Mouse (Mus musculus) forebrain, embryonic 13.5 days (tissue): Measurements from ENCODE around the gene Fry. TPM values are rescaled to one million over a fixed set of nuclear protein-coding genes. Genes with fewer than 3 reads are reported as not detected.

Experiments
- ATAC-seq: fragments of 200-750 bp; cut with Nextera tagmentation; 2 replicates; pipeline ENCODE4 v1.8.0; 2017
- H3K27ac ChIP-seq: fragments of 300-500 bp; sonication (generic); 2 replicates; pipeline ENCODE4 v1.5.1; 2015; ENCODE audit warnings: inconsistent platforms, mild to moderate bottlenecking, moderate library complexity
- H3K27me3 ChIP-seq: fragments of 300-500 bp; sonication (generic); 2 replicates; pipeline ENCODE4 v1.6.1; 2015; ENCODE audit warnings: mild to moderate bottlenecking, inconsistent platforms
- H3K36me3 ChIP-seq: fragments of 300-500 bp; sonication (generic); 2 replicates; pipeline ENCODE4 v1.6.1; 2015; ENCODE audit warnings: mild to moderate bottlenecking, inconsistent platforms; ENCODE audit not compliant: poor library complexity, severe bottlenecking
- H3K4me1 ChIP-seq: fragments of 300-500 bp; sonication (generic); 2 replicates; pipeline ENCODE4 v1.6.1; 2015; ENCODE audit warnings: inconsistent platforms
- H3K4me2 ChIP-seq: fragments of 300-500 bp; sonication (generic); 2 replicates; pipeline ENCODE4 v1.6.1; 2015; ENCODE audit warnings: inconsistent platforms, mild to moderate bottlenecking, moderate library complexity
- H3K4me3 ChIP-seq: fragments of 300-500 bp; sonication (generic); 2 replicates; pipeline ENCODE4 v1.5.1; 2015; ENCODE audit warnings: mild to moderate bottlenecking, inconsistent platforms
- H3K9ac ChIP-seq: fragments of 300-500 bp; sonication (generic); 2 replicates; pipeline ENCODE4 v1.6.1; 2015; ENCODE audit warnings: mild to moderate bottlenecking, inconsistent platforms
- H3K9me3 ChIP-seq: fragments of 300-500 bp; sonication (generic); replicated peaks from 2 replicates; pipeline ENCODE4 v1.6.1; 2016; ENCODE audit warnings: inconsistent platforms
- WGBS: fragments of 180-500 bp; shearing (Covaris S2); methylation state at CpG from one replicate; pipeline ENCODE4 v1.1.7; 2015; 5-methylcytosine and 5-hydroxymethylcytosine counted together
- polyA plus RNA-seq: library from polyadenylated mRNA; unstranded; fragments of >200 nt; fragmentation: Nextera tagmentation; extraction: Ambion mirVana; gene quantifications from 2 replicates; pipeline ENCODE4 v1.2.1, GENCODE M21; 2015

Gene Fry
- polyA plus RNA-seq, 1 experiment from 2014 or later: 20.8 TPM

- no peak overlapping the region for H3K27ac ChIP-seq
- H3K4me3 ChIP-seq: no peak overlapping the region
- no peaks in the 10 kb centered on the region for H3K4me1 ChIP-seq
- no peak overlapping the region for H3K4me2 ChIP-seq
- H3K9me3 ChIP-seq: no peaks in the 10 kb centered on the region
- 75% methylated on average over 5 of the region's 5 CpGs for WGBS
- ATAC-seq: no peak
- no peak overlapping the region for H3K9ac ChIP-seq
- no peaks in the 10 kb centered on the region for H3K27me3 ChIP-seq
- H3K36me3 ChIP-seq: peaks cover 48% of the 10 kb centered on the region
Measured at GRCm38 (mm10) chr5:150425038-150425437, 306.6 kb downstream of the Fry start.

GRCm38 (mm10) chr5:150426595-150426994 is 308.1 kb downstream of the Fry start:
- Histone ChIP-seq H3K4me3 (no peak overlapping the region), H3K27me3 (no peaks in the 10 kb centered on the region), H3K9ac (no peak overlapping the region), H3K4me2 (no peak overlapping the region), H3K9me3 (no peaks in the 10 kb centered on the region), H3K4me1 (no peaks in the 10 kb centered on the region), H3K27ac (no peak overlapping the region), H3K36me3 (peaks cover 48% of the 10 kb centered on the region)
- WGBS: 93% methylated on average over 3 of the region's 3 CpGs
- no peak for ATAC-seq

GRCm38 (mm10) chr5:150431286-150431685 is 312.8 kb downstream of the Fry start:
- peaks cover 7% of the 10 kb centered on the region; the same call in 1 of the 2 replicates for H3K9me3 ChIP-seq
- no peak overlapping the region for H3K9ac ChIP-seq
- no peaks in the 10 kb centered on the region for H3K27me3 ChIP-seq
- H3K36me3 ChIP-seq: peaks cover 50% of the 10 kb centered on the region
- no peaks in the 10 kb centered on the region for H3K4me1 ChIP-seq
- no peak for ATAC-seq
- H3K27ac ChIP-seq: no peak overlapping the region
- WGBS: 94% methylated on average over 7 of the region's 7 CpGs
- no peak overlapping the region for H3K4me3 ChIP-seq
- H3K4me2 ChIP-seq: no peak overlapping the region

GRCm38 (mm10) chr5:150432960-150433359 is 314.5 kb downstream of the Fry start:
- Histone ChIP-seq H3K4me3 (no peak overlapping the region), H3K36me3 (peaks cover 48% of the 10 kb centered on the region), H3K9me3 (peaks cover 7% of the 10 kb centered on the region; the same call in 1 of the 2 replicates), H3K27me3 (no peaks in the 10 kb centered on the region), H3K4me2 (no peak overlapping the region), H3K27ac (no peak overlapping the region), H3K9ac (no peak overlapping the region), H3K4me1 (peaks cover 7% of the 10 kb centered on the region; the same call in 1 of the 2 replicates)
- ATAC-seq: no peak
- WGBS: 92% methylated on average over 2 of the region's 2 CpGs

- Histone ChIP-seq H3K27me3 (no peaks in the 10 kb centered on the region), H3K9me3 (peaks cover 7% of the 10 kb centered on the region; the same call in 1 of the 2 replicates), H3K27ac (no peak overlapping the region), H3K4me1 (peaks cover 7% of the 10 kb centered on the region; the same call in 1 of the 2 replicates), H3K4me2 (peak overlapping the region; percentile 57), H3K4me3 (peak overlapping the region; percentile 22), H3K9ac (peak overlapping the region; percentile 50; the same call in 1 of the 2 replicates), H3K36me3 (peaks cover 47% of the 10 kb centered on the region)
- 20% methylated on average over 34 of the region's 34 CpGs for whole genome bisulfite sequencing
- no peak for ATAC-seq
Measured at GRCm38 (mm10) chr5:150436629-150437389, 318.4 kb downstream of the Fry start.

GRCm38 (mm10) chr5:150441690-150442089 is 323.2 kb downstream of the Fry start:
- Histone ChIP-seq H3K9me3 (no peaks in the 10 kb centered on the region), H3K4me2 (no peak overlapping the region), H3K36me3 (peaks cover 29% of the 10 kb centered on the region; the same call in 1 of the 2 replicates), H3K4me1 (peaks cover 3% of the 10 kb centered on the region; the same call in 1 of the 2 replicates), H3K4me3 (no peak overlapping the region), H3K9ac (no peak overlapping the region), H3K27ac (no peak overlapping the region), H3K27me3 (no peaks in the 10 kb centered on the region)
- WGBS: 37% methylated on average over 7 of the region's 7 CpGs
- no peak for ATAC-seq

- no peaks in the 10 kb centered on the region for H3K4me1 ChIP-seq
- WGBS: 84% methylated on average over 9 of the region's 9 CpGs
- peaks cover 7% of the 10 kb centered on the region for H3K9me3 ChIP-seq
- no peak overlapping the region for H3K27ac ChIP-seq
- no peaks in the 10 kb centered on the region for H3K27me3 ChIP-seq
- no peak overlapping the region for H3K9ac ChIP-seq
- no peak overlapping the region for H3K4me2 ChIP-seq
- H3K36me3 ChIP-seq: peaks cover 79% of the 10 kb centered on the region
- no peak for ATAC-seq
- H3K4me3 ChIP-seq: no peak overlapping the region
Measured at GRCm38 (mm10) chr5:150451281-150452003, 333.0 kb downstream of the Fry start.

- H3K4me3 ChIP-seq: no peak overlapping the region
- H3K36me3 ChIP-seq: peaks cover 79% of the 10 kb centered on the region
- ATAC-seq: no peak
- H3K4me1 ChIP-seq: no peaks in the 10 kb centered on the region
- H3K27ac ChIP-seq: no peak overlapping the region
- H3K9ac ChIP-seq: no peak overlapping the region
- peaks cover 7% of the 10 kb centered on the region for H3K9me3 ChIP-seq
- no peak overlapping the region for H3K4me2 ChIP-seq
- H3K27me3 ChIP-seq: no peaks in the 10 kb centered on the region
- WGBS: 46% methylated on average over 1 of the region's 1 CpGs
Measured at GRCm38 (mm10) chr5:150452004-150452626, 333.7 kb downstream of the Fry start.

- Histone ChIP-seq H3K9me3 (peaks cover 7% of the 10 kb centered on the region), H3K4me1 (no peaks in the 10 kb centered on the region), H3K9ac (no peak overlapping the region), H3K4me3 (no peak overlapping the region), H3K4me2 (no peak overlapping the region), H3K27ac (no peak overlapping the region), H3K27me3 (no peaks in the 10 kb centered on the region), H3K36me3 (peaks cover 80% of the 10 kb centered on the region)
- ATAC-seq: no peak
Measured at GRCm38 (mm10) chr5:150452671-150453070, 334.2 kb downstream of the Fry start.

- 85% methylated on average over 4 of the region's 4 CpGs for WGBS
Measured at GRCm38 (mm10) chr5:150453490-150453889, 335.0 kb downstream of the Fry start.

GRCm38 (mm10) chr5:150457165-150457903 is 338.9 kb downstream of the Fry start:
- Histone ChIP-seq H3K27me3 (no peaks in the 10 kb centered on the region), H3K36me3 (peaks cover 65% of the 10 kb centered on the region), H3K4me3 (no peak overlapping the region), H3K9me3 (peaks cover 4% of the 10 kb centered on the region), H3K4me1 (no peaks in the 10 kb centered on the region), H3K9ac (no peak overlapping the region), H3K27ac (no peak overlapping the region), H3K4me2 (no peak overlapping the region)
- WGBS: 90% methylated on average over 17 of the region's 17 CpGs
- ATAC-seq: no peak

More at GRCm38 (mm10) chr5:150453490-150453889, 335.0 kb downstream of the Fry start:
- Histone ChIP-seq H3K4me3 (no peak overlapping the region), H3K27ac (no peak overlapping the region), H3K4me2 (no peak overlapping the region), H3K36me3 (peaks cover 82% of the 10 kb centered on the region), H3K9ac (no peak overlapping the region), H3K27me3 (no peaks in the 10 kb centered on the region), H3K4me1 (no peaks in the 10 kb centered on the region), H3K9me3 (peaks cover 7% of the 10 kb centered on the region)
- ATAC-seq: no peak
